Mouse (Mus musculus): ENCODE measurements around the gene Pik3cg. TPM values are rescaled to one million over a fixed set of nuclear protein-coding genes. Genes with fewer than 3 reads are reported as not detected.

The Pik3cg gene
- total RNA-seq, 1 experiment from 2014 or later = 43.6 TPM

Other genes with a start within 250 kb of the Pik3cg start
- gene Prkar2b, start 147.4 kb downstream of the Pik3cg start, total RNA-seq (2017) = 7.4 to 40.0 TPM (median 13.8 TPM) in 3 replicates
- gene Ccdc71l, start 170.0 kb upstream of the Pik3cg start, total RNA-seq (2017) = 29.5 to 32.1 TPM (median 30.3 TPM) in 3 replicates

Data from monocyte, adult 5-6 weeks (primary cell).